Mouse (Mus musculus): ENCODE results near the gene Sp100.

The Sp100 gene

DNA sequence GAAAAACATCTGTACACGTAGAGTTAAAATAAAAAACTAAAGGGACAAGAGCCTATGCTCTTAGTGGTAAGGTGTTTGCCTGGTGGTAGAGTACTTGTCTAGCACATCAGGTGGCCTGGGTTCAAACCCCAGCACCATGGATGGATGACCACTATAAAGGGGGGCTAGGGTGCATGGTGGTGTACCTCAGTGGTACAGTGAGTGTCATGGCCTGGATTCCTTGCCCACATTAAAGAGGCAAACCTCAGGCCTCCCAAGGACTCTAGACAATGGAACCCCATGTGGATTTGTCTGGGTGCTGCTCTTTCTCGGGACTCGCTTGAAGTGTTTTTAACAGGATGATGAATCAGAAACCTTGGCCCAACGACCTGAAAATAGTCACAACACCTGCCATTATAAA is 52.7 kb downstream of the Sp100 start:
- no peak for DNase-seq

DNA sequence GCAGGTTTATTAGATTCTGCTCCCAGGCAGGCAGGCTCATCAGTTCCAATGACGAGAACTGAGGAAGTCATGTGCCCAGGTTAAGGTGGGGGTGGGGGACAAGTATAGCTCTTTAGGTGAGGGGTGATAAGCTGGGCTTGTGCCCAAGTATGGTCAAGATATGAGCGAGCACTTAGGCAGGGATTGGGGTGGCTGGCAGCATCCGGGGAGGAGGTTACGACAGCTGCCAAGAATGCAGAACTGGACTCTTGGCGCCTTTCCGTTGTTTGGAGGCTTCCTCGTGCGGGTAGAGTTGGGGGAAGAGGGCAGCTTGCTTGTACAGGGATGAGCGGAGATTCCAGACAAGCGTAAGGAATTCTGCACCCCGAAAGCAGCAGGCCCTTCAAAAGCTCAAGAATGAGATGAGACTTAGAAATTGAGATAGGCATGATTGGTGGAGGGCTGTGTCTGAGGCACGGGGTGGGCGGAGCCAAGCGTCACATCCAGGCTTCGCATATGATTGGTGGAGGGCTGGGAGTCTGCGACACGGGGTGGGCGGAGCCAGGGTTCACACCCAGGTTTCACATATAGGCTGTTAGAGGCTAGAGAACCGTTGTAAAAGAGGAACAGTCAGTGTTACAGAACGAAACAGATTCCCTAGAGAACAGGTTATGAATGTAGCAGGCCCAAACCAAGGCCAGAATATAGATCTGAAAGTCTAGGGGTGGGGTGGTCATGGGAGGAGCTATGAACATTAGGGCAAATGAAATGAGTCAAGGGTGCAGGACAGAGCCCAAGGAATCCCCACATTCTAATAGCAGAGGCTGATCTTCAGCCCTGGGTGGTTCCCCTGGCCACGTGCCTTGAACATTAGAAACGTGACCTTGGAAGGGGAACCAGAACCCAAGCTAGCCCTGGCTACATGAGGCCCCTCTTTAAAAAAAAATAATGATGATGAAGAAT is 53.7 kb downstream of the Sp100 start:
- peak; percentile 82 to 88 for DNase-seq

DNA sequence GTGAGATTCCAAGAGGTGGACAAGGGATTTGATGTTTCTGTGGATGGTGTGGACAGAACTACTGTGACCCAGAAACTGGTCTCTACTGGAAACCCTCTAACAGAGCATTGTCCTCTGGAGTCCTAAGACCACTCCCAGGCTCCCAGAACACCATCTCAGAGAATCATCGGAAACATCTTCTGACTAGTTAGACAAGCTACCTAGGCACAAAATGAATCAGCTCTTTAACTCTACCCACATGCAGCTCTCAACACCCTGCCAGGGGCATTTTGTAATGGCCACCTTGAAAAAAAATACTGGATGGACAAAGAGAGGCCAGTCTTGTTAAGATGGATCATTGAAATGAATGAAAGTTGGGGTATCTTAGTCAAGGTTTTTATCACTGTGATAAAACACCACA is 55.8 kb downstream of the Sp100 start:
- DNase-seq, result no peak

DNA sequence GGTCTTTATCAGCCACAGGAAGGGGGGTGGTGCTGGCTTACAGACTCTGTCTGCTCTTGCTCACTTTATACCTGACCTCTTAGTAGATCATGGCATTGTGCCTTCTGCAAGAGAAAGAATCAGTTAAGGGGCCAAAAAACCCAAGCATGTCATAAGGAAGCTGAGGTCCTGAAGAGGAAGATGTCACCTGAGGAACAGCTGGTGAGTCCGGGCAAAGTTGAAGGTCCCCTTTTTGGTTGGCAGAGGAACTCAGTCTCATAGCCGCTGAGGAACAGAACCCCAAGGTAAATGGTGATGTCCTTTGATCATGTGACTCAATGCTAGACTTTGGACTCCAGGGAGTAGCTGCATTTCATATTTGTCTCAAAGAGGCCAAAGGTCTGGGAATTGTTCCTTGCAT is 57.0 kb downstream of the Sp100 start:
- DNase-seq, result no peak

DNA sequence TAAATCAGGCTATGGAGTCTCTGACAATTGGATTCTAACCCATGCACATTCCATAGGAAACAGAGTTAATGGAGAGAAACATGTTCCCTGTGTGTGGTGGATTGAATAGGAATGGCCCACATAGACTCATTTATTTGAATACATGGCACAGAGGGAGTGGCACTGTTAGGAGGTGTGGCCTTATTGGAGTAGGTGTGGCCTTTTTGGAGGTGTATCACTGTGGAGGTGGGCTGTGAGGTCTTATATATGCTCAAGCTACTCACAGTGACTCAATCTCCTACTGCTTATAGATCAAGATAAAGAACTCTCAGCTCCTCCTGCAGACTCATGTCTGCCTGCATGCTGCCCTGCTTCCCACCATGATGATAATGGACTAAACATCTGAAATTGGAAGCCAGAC is 64.7 kb downstream of the Sp100 start:
- no peak for DNase-seq

DNA sequence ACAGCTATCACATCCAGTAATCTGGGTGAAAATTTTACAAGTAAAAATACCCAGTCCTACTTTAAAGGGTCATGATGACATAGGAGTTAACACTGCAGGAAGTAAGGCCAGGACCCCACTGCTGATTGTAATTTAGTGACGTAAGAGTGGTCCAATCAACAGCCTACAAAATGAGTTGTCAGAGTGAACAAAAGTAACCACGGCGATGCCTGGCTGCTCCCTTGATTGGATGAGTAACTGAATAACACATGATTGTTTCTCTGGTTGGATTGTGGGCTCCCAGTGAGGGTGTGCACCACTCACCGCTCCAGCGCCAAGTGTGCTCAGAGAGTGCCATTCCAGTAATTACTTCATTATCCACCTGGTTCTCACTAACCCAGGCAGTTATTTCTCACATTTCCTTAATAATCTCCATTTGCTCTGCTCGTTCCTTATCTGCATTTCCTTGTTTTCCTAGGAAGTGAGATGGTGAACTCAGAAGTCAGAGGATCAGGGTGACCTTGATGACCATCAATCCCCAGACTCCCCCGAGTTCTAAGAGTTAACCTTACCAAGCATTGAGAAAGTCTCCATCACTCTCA is 66.7 kb downstream of the Sp100 start:
- no peak for DNase-seq

DNA sequence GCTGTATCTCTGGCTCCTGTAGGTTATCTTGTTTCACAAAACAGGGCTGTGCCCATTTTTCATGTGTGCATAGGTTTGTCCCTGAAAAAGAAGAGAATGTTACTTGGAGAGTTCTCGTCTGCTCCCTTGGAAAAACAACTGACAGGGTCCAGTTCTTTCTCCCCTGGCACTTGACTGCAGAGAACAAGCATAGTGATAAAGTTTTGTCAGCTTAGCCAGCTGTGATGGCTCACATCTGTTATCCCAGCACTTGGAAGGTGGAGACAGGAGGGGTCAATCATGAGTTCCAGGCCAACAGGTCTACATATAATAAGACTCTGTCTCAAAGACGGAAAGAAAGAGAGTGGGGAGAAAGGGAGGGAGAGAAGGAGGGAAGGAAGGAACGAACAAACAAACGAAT is 69.3 kb downstream of the Sp100 start:
- DNase-seq, result no peak

DNA sequence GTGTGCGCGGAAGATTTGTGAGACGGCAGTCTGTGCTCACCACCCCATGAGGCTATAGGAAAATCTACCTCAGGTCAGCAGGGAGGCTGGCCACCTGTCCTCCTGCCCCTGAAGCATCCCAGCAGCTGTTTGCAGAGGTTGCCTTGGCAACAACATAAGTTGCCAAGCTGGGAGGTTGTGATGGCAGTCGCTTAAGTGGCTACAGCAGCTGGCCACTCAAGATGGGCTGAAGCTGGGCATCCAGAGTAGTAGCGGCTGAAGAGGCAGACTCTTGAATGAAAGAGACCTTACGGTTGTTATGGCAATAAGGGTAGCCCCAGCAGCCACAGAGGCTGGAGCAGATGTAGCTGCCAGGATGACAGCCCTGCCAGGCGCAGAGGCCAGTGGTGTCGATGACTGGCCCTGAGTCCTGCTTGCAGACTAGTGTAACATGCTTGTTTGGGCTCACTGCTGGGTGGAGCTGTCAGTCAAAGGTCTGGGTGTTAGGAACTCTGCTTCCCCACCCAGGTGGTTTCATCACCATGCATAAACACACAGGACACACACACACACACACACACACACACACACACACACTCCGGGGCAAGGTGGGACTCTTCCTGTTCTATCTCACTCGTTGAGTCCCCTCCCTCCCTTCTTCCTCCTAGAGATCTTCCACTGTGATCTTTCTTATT is 70.6 kb downstream of the Sp100 start:
- no peak for DNase-seq

DNA sequence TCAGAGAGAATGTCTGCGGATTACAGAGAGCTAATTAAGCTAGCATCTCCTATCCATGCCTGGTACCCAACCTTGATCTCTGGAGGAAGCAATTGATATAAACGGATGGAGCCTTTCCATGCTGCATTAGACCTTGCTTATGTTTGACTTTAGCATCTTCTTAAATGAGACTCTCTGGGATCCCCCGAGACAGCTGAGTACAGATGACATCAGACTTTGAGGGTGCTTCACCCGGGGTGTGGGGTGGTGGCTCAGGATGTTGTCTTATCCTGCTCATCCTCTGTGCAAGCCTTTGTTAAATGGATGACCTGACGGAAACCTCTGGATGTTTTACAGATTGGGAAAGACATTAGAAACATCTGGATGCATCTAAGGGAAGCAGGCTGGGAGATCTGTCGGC is 80.7 kb downstream of the Sp100 start:
- no peak for DNase-seq

DNA sequence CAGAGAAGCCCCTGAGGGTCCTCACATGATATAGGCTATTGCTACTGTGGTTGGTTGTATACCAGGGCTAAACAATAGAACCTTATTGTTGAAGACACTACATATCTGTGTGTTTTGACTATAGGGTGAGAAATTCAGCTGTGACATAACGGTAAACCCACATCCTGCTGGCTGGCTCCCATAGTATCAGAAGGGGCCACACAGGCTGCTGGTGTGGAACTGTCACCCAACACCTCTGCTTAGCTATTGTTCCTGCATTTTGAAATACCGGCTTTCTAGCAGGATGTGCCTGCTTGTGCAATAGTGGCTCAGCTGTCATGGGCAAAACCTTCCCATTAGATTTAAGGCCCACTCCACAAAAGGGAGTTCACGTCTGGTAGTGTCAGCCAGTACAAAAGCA is 82.8 kb downstream of the Sp100 start:
- no peak for DNase-seq

DNA sequence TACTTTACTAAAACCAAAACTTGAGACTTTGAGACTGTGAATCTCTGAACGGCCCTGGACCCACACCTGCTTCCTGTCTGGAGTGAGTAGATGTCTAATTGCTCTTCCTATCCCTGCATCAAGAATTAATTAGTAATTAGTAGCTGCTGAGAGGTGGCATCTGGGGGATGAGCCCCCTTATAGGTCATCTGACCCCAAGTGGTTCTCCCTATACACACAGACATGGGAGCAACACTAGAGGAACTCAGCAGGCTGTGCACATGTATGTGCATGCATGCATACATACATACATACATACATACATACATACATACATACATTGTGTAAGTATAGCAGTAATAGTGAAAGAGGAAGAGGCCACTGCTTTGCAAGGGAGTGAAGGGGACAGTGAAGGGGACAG is 84.7 kb downstream of the Sp100 start:
- no peak for DNase-seq

DNA sequence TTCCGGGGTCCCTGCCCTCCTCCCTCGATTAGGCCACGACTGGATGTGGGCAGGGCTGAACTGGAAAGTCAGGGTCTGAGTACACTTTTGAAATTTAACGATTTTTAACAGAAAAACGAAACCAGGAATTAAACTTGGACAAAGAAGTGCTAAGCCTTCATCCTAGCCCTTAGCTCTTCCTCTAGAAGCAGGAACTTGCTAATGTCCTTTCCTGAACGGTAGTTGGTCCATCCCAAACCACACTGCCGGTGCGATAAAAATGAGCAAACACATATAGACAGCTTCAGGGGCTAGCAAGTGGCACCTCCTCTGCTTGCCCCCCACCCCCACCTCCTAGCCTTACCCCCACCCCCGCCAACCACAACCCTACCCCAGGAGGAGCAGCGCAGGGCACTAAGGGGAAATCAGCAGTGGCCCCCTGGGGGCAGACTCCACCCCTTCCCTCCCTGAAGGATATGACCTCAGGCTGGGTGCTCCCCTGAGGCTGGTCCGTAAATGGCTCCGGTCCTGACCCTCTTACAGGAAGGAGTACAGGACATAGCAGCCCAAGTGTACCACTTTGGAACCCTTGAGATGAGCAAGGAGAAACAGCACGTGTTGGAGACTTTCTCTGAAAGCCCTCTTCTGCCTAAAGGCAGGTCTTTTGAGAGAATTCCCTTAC is 85.8 kb downstream of the Sp100 start:
- DNase-seq, result peak in 1 of 2 experiments; percentile 22

DNA sequence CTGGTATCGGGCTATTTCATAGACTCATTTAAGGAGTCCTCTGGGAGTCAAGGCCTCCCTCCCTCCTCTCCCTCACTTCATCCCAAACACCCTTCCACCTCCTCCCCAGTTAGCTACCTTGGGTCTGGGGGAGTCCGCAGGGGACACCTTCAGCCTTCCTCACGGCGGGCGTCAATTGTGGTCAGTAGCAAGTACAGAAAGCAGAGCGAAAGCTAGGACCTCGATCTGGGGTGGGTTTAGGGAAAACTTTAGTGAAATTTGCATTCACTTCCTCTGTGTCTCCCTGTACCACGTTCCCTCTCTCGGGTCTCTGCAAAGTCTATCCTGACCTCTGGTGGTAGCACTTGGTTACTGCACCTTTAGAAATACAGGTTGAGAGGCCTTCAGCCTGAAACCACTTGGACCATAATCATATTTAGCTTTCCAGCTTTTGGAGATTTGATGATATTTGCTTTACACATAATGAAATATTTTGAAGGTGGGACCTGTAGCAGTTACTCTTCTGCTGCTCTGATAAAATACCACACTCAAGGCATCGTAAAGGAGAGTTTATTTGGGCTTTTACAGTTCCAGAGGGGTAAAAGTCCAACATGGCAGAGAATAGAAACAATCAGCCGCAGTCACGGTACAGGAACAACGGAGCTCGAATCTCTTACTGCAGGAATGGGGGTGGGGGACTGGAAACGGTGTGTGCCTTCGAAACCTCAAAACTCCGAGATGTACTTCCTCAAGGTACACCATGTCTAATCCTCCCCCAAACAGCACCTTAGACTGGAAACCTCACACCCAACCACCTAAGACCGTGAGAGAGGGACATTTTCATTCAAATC is 86.8 kb downstream of the Sp100 start:
- peak; percentile 58 to 71 for DNase-seq

DNA sequence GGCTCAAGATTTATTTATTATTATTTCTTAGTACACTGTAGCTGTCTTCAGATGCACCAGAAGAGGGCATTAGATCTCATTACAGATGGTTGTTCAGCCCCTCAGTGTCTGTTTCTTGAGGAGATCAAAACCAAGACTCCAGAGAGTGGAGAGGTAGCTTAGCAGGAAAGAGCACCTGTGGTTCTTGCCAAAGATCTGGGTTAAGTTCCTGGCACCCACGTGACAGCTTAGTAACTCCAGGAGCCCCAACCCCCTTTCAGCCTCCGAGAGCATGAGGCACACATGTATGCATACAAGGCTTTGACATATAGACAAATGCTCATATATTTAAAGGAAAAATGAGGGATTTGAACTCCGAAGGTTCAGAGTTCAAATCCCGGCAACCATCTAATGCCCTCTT is 89.2 kb downstream of the Sp100 start:
- DNase-seq, result no peak

DNA sequence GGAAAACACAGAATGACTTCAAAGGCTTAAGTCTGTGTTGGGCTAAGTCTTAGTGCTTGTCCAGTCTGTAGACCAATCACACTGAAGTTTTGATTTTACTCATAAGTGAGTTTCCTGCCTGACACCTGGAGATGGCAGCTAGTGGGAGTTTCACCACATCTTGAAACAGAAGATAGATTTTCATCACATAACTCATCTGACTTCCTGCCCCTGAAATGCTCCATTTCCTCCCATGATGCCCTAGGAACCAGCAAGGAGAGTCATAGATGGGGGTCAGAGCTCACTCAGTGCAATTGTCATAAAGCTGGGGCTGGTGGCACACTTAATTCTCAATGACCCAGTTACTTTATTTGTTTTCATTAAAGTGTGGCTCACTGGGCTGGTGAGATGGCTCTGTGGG is 90.0 kb downstream of the Sp100 start:
- no peak for DNase-seq

DNA sequence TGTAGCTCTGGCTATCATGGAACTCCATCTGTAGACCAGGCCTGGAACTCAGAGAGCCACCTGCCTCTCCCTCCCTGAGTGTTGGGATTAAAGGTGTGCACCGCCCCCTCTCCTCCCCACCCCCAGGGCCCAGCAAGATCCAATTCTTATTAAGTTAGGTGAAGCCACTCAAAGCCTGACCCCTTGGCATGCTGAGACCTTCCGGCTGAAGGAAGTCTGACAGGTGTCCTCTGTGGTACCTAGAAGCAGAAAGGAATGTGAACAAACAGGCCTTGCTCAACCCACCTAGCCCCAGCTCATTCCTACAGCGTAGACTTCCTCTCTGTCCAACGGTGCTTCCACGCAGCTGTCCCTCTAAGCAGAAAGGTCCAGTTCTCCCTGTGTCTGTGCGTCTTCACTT is 91.1 kb downstream of the Sp100 start:
- DNase-seq, result no peak

DNA sequence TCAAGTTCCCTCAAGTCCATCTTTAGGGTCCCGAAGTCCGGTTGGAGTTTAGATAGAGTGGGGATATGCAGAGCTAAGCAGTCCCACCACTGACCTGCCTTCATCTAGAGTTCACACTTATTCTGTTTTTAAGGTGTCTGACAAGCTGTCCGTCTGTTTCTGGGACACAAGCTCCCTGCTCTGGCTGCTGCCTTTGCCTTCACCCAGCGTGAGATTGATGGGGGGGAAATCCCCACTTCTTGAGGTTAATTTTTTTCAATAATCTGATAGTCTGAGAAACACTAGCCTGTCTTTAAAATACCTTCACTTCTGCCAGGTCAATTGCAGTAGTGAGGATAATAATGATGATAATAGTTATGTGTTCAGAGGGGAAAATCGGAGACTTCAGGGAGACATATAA is 92.5 kb downstream of the Sp100 start:
- no peak for DNase-seq

DNA sequence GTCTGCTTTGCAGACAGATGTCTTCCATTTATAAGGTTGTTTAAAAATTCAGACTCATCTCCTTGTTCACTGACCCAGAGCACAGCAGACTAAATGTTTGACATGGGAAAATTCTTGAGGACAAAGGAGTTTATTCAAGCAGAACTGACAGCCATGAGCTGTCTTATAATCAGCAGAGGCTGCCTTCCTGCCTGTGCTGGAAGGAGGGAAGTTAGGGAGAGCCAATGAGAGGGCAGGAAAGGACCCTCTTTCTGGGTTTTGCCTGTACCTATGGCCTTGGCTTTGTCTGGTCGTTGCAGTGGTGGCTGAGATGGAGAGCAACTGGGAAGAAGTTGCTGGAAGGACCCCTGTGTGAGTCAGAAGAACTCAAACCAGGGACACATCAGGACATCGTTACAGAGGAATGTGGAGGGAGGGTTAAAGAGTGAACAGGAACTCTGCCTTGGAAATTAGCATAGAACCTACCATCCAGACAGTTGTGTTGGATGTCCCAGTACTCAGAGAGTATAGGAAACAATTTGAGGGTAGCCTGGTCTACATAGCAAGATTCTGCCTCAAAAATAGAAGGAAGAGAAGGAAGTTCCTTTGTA is 93.2 kb downstream of the Sp100 start:
- no peak for DNase-seq

DNA sequence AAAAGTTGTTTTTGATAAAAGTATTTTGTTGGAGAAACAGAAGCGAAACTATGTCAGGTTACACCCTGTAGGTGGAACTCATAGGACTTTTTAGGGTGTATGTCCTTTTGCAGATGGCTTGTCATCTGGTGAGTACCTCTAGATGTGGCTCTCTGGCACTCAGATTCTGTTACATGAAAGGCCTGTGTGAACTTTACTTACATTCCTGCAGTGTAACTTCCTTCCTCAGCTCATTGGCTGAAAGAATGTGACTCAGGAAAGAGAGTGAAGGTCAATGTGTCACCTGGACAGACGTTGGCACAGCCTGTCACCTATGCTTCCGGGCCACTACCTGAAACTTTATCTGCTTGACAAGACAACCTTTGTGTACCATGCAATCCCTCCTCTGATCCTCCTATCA is 94.8 kb downstream of the Sp100 start:
- no peak for DNase-seq

DNA sequence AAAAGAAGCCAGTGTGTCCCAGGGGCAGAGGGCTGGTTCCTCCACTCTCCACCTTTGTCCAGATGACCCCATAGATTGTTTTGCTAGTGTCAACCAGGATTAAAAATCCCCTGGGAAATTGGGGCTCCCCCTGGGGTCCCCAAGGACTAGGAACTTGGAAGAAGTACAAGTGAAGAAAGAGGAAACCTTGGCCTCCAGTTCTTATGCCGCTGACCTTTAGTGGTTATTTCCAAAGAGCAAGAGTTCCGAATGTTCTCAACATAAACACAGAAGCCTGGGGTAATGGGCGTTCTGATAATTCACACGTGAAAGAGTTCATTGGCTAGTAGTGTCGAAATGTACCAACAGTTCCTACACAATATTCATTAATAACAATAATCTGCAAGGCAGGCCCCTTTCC is 96.7 kb downstream of the Sp100 start:
- no peak for DNase-seq

DNA sequence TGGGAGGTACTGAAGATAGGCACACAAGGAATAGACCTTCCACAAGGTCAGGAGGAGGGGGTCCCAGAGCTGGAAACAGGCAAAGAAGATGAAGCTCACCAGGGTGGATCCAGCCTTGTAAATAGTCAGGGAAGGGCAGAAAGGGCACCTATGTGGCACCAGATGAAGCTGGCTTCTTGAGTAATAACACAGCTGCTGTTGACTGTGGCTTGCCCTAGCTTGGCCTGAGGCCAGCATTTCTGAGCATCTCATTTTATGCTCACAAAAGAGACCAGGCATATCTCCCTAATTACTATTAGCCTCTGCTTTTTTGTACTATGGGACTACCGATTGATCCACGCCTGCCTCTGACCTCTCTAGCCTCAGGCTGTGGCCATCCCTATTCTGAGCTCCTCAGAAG is 100.0 kb downstream of the Sp100 start:
- DNase-seq, result no peak

DNA sequence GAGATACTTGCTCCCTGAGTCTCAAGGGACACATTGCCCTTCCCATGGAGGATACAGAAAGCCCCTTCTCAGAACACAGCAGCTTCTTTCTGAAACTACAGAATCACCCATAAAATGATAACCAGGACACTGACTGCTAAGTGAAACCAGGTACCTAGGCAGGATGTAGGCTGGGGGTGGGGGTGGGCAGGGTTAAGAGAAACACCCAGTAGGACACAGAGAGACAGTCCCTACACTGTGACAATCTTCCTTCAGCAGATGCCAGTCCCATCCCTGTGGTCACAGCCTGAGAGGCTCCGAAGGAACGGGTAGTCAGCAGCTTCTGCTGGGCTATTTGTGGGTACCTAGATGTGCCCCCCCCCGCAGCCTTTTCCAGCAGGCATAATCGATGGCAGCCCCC is 100.9 kb downstream of the Sp100 start:
- no peak for DNase-seq
